Mouse (Mus musculus): Measurements from ENCODE around the gene Gcnt2. TPM values are rescaled to one million over a fixed set of nuclear protein-coding genes. Genes with fewer than 3 reads are reported as not detected.

The Gcnt2 gene
- total RNA-seq, 2 experiments from 2014 or later = 8.9 to 36.7 TPM

DNA sequence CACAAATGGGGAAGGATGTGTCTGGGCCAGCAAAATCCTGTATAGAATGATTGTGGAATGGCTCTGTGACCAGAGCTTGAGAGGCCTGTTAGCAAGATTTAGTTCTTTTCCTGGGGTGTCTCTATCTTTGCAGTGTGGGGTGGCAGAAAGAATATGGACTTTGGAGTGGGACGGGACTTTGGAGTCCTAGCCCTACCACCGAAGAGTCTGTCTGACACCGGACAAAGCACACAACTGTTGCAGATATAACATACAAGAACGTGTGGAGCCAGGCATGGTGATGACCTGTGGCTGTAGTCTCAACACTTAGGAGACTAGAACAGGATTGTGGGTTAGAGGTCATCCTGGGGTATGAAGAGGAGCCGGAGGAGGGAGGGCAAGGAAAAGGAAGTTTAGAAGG, 73.0 kb downstream of the Gcnt2 start:
- no peak for ATAC-seq (replicated peaks; ENCODE audit: poor library complexity, severe bottlenecking)

DNA sequence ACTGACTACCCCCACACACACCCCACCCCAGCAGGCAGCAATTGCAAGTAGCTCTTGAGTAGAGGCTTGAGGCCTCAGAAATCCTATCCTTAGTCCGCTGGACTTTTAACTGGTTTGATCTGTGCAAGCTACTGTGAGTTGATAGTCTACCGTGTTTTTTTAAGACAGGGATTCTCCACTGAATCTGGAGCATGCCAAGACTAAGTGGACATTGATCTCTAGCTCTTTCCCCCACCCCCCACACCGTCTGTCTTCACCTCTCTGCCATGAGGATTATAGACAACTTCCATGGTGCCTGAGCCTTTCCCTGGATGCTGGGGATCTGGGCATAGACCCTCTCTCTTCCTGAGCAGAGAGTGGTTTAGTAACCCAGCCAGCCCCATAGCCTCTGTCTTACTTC, 74.8 kb downstream of the Gcnt2 start:
- no peak for ATAC-seq (replicated peaks; ENCODE audit: poor library complexity, severe bottlenecking)

DNA sequence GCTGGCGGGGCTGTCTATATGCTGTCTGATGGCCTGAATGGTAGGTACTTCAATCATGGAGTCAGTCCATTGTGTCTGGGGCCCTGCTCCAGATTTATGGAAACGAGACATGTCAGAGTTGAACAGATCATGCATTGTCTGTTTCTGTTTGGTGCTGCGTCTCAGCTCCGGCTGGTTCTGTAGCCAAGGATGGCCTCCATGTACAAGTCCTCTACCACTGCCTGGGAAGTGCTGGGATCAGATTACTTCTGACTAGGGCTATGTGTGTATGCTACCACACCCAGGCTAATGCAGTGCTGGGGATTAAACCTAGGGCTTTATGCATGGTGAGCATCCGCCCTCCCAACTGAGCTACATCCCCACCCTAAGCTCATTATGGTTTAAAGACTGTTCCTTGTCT, 78.0 kb downstream of the Gcnt2 start:
- ATAC-seq (replicated peaks; ENCODE audit: poor library complexity, severe bottlenecking) = no peak

DNA sequence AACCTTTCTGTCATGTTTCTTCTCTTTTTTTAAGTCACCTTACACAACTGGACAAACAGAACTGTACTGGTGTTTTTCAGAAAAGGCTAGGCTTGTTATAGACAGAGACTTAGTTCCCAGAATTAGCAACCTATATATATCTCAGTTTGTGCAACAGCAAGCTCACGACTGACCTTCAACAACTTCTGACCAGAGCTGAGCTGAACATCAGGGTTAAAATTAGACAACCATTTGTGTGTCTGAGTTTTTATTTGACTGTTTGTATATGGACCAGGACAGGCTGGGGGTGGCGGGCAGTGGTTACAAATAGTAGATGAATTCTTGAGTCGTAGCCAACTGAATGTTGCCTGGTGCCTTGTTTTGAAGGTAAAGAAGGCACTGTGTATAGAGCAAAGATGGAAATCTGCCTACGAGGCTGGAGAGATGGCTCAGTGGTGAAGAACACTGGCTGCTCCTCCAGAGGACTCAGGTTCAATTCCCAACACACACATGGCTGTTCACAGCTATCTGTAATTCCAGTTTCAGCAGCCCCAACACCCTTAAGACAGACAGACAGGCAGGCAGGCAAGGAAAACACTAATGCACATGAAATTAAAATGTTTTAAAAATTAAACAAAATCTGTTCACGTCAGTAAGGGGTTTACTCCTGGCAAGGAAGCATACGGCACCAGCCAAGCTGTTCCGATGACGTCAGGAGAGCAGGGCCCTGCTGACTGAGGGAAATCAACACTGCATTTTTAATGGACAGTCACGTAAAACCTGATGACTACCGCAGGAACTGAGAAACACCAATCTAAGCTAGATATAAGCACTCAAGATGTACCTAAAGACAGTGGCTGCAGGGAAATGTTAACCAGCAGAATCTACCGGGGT, 79.2 kb downstream of the Gcnt2 start:
- no peak for ATAC-seq (replicated peaks; ENCODE audit: poor library complexity, severe bottlenecking)

DNA sequence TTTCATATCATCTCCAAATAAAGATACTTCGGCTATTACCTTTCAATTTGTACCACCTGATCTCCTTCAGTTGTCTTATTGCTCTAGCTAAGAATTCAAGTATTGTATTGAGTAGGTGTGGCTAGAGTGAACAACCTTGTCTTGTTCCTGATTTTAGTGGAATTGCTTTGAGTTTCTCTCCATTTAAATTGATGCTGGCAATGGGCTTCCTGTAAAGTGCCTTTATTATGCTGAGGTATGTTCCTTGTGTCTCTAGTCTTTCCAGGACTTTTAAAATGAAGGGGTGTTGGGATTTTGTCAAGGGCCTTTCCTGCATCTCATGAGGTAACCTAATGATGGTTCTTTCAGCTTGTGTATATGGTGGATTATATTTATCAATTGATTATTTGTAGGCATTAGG, 83.5 kb downstream of the Gcnt2 start:
- ATAC-seq (replicated peaks; ENCODE audit: poor library complexity, severe bottlenecking) = no peak

DNA sequence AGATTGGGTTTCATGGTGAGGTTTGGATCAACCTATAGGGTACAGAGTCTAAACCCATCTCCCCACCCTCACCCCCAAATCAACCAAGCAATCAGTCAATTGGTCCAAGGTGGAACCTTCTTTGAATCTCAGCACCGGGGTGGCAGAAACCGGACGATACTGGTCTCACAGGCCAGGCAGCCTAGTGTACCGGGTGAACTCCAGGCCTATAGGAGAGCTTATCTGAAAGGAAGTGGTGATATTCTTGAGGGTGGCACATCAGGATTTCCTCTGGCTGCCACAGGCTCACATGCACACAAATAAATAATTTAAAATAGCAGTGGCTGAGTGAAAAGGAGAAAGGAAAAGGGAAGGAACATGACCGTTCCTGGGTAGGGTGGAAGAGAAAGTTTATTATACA, 84.4 kb downstream of the Gcnt2 start:
- peak; percentile 54 for ATAC-seq (replicated peaks; ENCODE audit: poor library complexity, severe bottlenecking)

DNA sequence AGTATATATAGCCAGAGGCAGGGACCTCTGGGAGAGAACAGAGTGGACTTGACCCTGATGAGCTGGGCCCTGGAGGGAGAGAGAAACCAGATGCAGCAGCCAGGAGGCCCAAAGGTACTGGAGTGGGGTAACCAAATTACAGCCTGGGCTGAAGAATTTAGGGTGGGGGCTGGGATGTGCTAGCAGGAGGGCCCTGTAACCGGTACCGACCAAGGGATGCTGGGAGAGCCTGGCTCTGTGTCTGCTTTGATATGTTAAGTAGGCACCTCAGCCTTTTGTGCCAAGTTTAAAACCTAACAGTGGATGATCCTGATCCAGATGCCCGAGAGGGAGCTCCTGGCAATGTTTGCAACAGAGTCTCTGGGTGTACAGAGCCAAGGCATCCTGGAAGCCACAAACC, 84.8 kb downstream of the Gcnt2 start:
- ATAC-seq (replicated peaks; ENCODE audit: poor library complexity, severe bottlenecking) = no peak

DNA sequence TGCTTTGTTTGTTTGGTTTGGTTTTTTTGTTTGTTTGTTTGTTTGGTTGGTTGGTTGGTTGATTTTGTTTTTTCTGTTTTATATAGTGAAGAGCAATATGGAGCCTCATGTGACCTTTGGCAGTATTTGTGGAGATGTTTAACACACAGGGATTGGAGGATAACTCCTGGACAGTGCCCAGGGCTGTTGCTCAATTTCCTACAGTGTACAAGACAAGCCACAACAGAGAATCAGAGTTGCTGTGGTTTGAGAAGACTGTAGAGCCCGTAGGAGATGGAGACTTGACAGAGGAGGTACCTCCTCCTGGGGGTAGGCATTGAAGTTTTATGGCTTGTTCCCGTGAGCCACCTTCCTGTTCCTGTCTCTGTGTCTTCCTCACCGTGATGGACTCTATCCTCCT, 87.0 kb downstream of the Gcnt2 start:
- peak; percentile 89 for ATAC-seq (replicated peaks; ENCODE audit: poor library complexity, severe bottlenecking)

DNA sequence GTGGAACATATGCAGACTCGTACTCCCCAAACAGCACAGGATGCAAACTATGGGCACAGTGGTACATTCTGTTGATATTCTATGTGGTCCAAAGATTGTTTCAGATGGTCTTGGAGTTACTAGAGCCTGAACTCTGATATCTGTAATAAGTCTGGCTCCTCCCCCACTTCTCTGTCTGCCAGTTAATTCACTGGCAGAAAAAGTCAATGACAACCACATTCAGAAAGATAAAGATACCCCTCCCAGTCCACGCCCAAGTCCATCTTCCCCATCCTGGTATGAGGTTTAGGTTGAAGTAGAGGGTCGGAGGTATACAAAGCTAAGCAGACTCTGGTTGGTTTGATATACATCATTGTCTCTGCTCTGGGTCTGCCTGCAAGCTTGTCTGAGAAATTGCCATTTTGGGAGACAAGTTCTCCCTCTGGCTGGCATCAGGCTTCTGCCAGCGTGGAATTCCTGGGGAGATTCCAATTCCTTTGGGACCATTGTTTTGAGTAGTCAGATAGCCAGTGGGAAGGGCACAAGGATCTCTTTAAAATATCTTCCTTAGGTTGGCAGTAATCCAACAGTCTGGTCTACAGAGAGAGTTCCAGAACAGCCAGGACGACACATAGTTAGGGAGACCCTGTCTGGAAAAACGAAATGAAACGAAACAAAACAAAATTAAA, 88.1 kb downstream of the Gcnt2 start:
- ATAC-seq (replicated peaks; ENCODE audit: poor library complexity, severe bottlenecking) = no peak

DNA sequence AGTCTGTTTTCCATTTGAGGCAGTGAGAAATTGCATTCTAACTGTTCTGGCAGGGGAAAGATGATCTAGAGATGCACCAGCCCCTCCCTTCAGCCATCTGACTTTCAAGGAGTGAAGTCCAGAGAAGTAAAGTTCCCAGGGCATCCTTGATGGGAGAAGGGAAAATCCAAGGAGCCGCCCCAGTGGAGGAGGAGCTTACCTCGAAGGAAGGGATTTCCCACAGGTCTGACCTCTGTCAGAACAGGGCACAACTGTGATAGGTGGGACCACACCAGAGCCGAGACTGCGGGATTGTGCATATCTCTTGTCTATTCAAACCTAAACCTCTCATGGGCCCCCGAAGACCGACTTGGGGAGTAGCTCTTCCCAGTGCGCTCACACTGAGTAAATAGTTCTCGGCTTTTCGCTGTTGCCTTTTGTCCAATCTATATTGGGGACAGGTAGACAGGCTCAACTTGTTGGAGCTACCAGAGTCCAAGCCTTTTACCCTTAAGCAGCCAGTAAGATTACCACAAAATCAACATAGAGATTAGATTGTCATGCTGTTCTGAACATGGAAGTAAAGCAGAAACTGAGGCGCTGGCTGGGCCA, 91.9 kb downstream of the Gcnt2 start:
- no peak for ATAC-seq (replicated peaks; ENCODE audit: poor library complexity, severe bottlenecking)

DNA sequence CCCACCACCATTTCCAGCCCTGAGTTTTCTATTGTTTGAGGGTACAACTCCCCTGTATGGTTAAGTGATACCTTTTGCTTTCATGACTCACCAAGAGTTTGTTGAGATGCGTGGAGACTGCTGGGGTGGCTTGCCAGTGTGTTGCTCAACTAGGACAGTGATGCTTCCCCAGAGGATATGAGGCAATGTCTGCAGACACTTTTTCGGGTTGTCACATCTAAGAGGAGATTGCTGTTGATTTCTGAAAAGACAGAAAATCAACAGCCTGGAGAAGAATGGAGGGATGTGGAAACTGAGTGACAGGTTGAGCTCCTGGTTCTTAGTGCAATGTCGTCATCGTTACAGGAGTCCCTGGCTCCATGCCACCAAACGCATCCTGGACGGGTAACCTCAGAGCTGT, 93.7 kb downstream of the Gcnt2 start:
- ATAC-seq (replicated peaks; ENCODE audit: poor library complexity, severe bottlenecking) = peak; percentile 98

DNA sequence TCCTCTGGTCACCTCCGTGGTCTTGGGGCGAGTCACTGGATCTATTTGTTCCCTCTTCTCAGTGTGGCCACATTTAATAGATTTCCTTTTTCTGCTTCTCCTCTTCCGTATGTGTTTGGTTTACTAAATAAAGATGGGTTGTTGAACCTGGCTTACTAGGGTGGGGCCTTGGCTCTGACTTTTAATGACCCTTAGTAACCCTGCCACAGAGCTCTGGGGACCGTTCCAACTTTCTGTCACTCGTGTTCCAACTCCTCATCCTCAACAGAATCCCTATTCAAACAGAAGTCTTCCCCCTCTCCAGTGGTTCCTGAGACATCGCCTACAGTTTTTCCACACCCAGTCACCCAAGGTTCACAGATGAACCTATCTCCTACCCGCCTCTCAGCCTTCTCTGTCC, 96.2 kb downstream of the Gcnt2 start:
- ATAC-seq (replicated peaks; ENCODE audit: poor library complexity, severe bottlenecking) = no peak

DNA sequence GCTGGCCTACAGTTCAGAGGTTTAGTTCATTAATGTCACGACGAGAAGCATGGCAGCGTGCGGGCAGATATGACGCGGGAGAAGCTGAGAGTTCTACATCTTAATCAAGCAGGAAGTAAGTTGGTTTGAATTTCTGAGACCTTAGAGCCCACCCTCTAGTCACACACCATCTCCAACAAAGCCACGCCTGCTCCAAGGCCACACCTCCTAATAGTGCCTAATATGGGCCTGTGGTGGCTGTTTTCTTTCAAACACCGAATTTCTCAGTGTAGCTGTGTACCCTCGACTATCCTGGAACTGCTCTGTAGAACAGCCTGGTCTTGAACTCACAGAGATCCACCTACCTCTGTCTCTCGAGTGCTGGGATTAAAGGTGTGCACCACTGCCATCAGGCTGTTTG, 108.1 kb downstream of the Gcnt2 start:
- ATAC-seq (replicated peaks; ENCODE audit: poor library complexity, severe bottlenecking) = no peak

DNA sequence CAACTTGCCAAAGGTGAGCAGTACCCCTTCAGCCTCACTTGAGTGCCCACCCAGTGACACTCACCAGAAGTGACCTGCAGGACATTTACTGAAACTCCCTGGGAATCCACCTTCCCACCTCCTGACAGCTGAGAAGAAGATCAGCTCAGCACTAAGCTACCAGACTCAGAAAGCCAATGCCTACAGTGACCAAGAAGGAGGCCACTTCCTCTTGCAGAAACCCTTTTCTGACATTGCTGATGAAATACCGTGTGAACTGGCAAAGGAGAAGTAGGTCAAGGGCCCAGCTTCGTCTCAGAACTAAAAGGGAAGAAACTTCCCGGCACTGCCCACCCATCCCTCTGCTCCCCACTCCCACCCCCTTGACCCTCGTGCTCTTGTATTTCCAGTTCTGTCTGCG, 109.0 kb downstream of the Gcnt2 start:
- peak; percentile 79 for ATAC-seq (replicated peaks; ENCODE audit: poor library complexity, severe bottlenecking)

DNA sequence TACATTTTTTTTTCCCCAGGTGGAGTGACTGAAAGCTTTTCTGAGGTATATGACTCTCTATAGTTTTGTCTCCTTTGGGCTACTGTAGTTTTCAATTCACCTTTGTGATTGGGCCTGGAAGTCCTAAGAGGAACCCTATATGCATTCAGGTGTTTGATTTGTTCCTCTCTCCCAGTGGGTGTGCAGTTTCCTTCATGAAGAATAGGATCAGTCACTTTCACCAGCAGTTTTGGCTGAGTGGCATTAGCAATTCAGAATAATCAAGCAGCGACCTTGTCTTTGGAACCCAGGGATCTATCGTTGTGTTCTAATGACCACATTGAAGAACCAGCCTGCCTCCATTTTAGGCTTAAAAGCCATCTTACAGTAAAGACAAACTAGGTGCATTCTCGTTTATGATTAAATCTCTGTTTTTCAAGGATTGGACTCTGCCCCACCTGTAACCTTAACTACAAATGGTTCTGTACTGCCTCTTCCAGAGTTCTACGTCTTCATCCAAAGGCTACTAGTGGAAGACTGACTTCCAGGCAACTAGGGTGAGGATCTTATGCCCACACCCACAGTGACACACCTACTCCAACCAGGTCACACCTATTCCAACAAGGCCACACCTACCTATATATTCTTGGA, 110.3 kb downstream of the Gcnt2 start:
- ATAC-seq (replicated peaks; ENCODE audit: poor library complexity, severe bottlenecking) = no peak

DNA sequence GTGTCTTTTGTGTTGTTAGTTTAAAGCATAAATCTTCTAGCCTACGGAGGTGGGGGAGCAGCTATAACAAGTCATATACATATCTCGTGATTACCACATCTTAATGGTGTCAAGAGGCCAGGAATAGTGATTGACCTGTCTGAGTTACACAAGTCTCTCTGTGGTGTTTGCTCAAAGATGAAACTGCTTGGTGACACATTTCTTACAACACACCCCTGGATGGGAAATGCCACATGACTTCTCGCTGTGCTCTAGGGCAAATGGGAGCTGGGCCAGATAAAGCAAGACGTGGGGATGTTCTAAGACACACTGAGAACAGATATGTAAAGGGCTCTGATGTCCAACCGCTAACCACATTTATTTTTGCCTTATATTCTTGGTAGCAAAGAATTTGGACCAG, 111.7 kb downstream of the Gcnt2 start:
- peak; percentile 84 for ATAC-seq (replicated peaks; ENCODE audit: poor library complexity, severe bottlenecking)

DNA sequence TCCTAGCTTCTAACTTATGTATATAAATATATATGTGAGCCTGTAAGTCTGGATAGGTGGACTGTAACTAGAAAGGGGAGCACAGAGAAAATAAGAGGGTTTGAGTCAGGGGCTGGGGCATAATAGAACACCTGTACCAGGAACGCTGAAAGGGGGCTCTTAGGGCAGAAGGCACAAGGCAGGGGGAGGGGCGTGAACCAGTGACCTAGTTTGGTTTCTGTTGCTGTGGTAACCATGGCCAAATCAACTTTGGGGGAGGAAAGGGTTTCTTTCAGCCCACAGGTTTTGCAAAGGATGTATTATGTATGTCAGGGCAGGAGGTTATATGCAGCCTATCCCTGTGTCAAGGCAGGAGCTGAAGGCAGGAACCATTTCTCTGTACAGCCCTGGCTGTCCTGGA, 112.3 kb downstream of the Gcnt2 start:
- ATAC-seq (replicated peaks; ENCODE audit: poor library complexity, severe bottlenecking) = no peak

DNA sequence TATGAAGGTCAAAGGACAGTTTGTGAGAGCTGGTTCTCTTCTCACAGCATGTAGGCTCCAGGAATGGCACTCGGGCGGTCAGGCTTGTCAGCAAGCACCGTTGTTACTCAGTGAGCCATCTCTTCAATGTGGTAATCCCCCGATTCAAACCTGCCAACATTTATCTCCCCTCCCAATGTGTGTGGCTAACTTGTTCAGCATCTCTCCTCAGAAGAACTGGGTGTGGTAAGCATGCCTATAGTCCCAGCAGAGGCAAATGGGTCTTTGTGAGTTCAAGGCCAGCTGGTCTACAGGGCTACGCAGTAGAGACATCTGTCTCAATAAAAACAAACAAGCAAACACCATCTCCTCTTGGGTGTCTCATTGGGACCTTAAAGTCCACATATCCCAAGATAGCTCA, 113.4 kb downstream of the Gcnt2 start:
- no peak for ATAC-seq (replicated peaks; ENCODE audit: poor library complexity, severe bottlenecking)

DNA sequence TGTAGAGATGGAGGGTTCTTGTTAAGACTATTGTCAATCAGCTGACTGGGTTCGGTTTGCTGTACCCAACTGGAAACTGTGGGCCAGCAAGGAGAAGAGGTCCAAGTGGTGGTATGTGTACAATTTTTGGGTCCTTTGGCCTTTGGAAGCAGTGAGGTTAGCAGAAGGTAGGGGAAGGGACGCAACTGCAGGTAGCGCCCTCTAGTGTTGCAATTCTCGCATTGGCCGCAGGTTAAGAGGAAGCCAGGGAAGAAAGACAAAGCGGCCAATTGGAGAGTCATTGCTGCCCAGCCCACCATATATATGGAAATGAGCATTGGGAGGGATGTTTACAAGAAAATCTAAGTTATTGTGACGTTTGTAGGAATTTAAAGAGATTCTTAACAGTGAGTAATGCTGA, 118.1 kb downstream of the Gcnt2 start:
- ATAC-seq (replicated peaks; ENCODE audit: poor library complexity, severe bottlenecking) = peak; percentile 81

DNA sequence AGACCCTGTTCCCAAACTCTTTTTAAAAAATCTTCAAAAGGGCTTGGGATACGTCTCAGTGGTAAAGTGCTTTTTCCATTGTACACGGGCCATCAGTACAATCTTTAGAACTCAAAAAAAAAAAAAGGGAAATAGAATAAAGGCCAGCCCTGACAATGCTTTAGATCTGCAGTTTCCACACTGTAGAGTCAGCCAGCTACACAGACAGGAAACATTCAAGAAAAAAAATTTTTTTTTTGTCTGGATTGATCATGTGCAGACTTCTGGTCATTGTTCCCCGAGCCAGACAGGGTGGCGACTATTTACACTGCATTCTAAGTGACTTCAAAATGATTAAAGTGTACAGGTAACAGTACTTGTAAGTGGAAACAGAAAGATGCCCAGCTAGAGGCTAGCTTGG, 119.1 kb downstream of the Gcnt2 start:
- peak; percentile 41 for ATAC-seq (replicated peaks; ENCODE audit: poor library complexity, severe bottlenecking)

DNA sequence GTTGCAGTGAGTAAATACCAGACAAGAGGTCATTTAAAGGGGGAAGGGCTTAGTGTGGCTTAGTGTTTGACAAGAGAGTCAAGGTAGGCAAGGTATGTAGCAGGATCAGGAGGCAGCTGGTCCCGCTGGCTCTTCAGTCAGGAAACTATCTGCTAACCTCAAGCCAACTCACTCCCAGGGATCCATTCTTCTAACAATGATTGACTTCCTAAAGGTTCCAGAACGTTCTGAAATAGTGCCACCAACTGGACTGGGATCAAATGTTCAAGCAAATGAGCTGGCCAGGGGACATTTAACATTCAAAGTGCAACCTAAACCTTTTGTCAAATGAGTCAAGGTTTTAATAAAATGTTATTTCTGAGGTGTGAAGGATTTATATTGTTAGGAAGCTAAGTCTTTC, 119.8 kb downstream of the Gcnt2 start:
- ATAC-seq (replicated peaks; ENCODE audit: poor library complexity, severe bottlenecking) = no peak

Data from granulocyte monocyte progenitor cell, adult 5-6 weeks (primary cell).